Mouse (Mus musculus): ENCODE measurements at regions not wholly inside any gene's neighbourhood (a gene's known extent, or its start where the extent isn't known, plus 50 kb on each side); places are given as distances from the start of the nearest gene placed in this dataset.

GRCm38 (mm10) chr15:50246418-50247186, 3638.1 kb upstream of the Gm7489 start:
- DNase-seq (ENCODE audit: low spot score) = no peak

GRCm38 (mm10) chr15:50260057-50260456, 3624.6 kb upstream of the Gm7489 start:
- no peak for DNase-seq (ENCODE audit: low spot score)

- DNase-seq (ENCODE audit: low spot score) = peak; percentile 17
Measured at GRCm38 (mm10) chr15:50261245-50261872, 3623.3 kb upstream of the Gm7489 start.

GRCm38 (mm10) chr15:50267542-50267941, 3617.2 kb upstream of the Gm7489 start:
- DNase-seq (ENCODE audit: low spot score) = no peak

GRCm38 (mm10) chr15:50271646-50272045, 3613.1 kb upstream of the Gm7489 start:
- no peak for DNase-seq (ENCODE audit: low spot score)

- DNase-seq (ENCODE audit: low spot score) = no peak
Measured at GRCm38 (mm10) chr15:50282576-50282975, 3602.1 kb upstream of the Gm7489 start.

GRCm38 (mm10) chr15:50283491-50283890, 3601.2 kb upstream of the Gm7489 start:
- no peak for DNase-seq (ENCODE audit: low spot score)

GRCm38 (mm10) chr15:50301831-50302230, 3582.9 kb upstream of the Gm7489 start:
- DNase-seq (ENCODE audit: low spot score) = no peak

- DNase-seq (ENCODE audit: low spot score) = no peak
Measured at GRCm38 (mm10) chr15:50304085-50304484, 3580.6 kb upstream of the Gm7489 start.

GRCm38 (mm10) chr15:50320796-50321195, 3563.9 kb upstream of the Gm7489 start:
- DNase-seq (ENCODE audit: low spot score) = no peak

GRCm38 (mm10) chr15:50345536-50345935, 3539.2 kb upstream of the Gm7489 start:
- no peak for DNase-seq (ENCODE audit: low spot score)

- no peak for DNase-seq (ENCODE audit: low spot score)
Measured at GRCm38 (mm10) chr15:50346953-50347352, 3537.8 kb upstream of the Gm7489 start.

GRCm38 (mm10) chr15:50360033-50360988, 3524.4 kb upstream of the Gm7489 start:
- no peak for DNase-seq (ENCODE audit: low spot score)

- no peak for DNase-seq (ENCODE audit: low spot score)
Measured at GRCm38 (mm10) chr15:50361334-50361733, 3523.4 kb upstream of the Gm7489 start.

GRCm38 (mm10) chr15:50361751-50362507, 3522.8 kb upstream of the Gm7489 start:
- DNase-seq (ENCODE audit: low spot score) = no peak

- no peak for DNase-seq (ENCODE audit: low spot score)
Measured at GRCm38 (mm10) chr15:50400006-50400781, 3484.5 kb upstream of the Gm7489 start.

- no peak for DNase-seq (ENCODE audit: low spot score)
Measured at GRCm38 (mm10) chr15:50401386-50401785, 3483.3 kb upstream of the Gm7489 start.

GRCm38 (mm10) chr15:50402551-50402950, 3482.2 kb upstream of the Gm7489 start:
- DNase-seq (ENCODE audit: low spot score) = no peak

- no peak for DNase-seq (ENCODE audit: low spot score)
Measured at GRCm38 (mm10) chr15:50403883-50404282, 3480.8 kb upstream of the Gm7489 start.

GRCm38 (mm10) chr15:50408985-50409384, 3475.7 kb upstream of the Gm7489 start:
- no peak for DNase-seq (ENCODE audit: low spot score)

GRCm38 (mm10) chr15:50417641-50418040, 3467.1 kb upstream of the Gm7489 start:
- DNase-seq (ENCODE audit: low spot score) = no peak

All from testis, postnatal 14 days (tissue).